Mouse (Mus musculus) frontal cortex, postnatal 10 days (tissue): ENCODE measurements around the gene Larp7.

Experiments
- DNase-seq, 2 experiments: peaks; one replicate each; pipeline ENCODE4 v3.0.0; 2022; ENCODE audit warnings: low spot score in 2 of 2, mixed read lengths in 1 of 2

Gene Larp7

DNA sequence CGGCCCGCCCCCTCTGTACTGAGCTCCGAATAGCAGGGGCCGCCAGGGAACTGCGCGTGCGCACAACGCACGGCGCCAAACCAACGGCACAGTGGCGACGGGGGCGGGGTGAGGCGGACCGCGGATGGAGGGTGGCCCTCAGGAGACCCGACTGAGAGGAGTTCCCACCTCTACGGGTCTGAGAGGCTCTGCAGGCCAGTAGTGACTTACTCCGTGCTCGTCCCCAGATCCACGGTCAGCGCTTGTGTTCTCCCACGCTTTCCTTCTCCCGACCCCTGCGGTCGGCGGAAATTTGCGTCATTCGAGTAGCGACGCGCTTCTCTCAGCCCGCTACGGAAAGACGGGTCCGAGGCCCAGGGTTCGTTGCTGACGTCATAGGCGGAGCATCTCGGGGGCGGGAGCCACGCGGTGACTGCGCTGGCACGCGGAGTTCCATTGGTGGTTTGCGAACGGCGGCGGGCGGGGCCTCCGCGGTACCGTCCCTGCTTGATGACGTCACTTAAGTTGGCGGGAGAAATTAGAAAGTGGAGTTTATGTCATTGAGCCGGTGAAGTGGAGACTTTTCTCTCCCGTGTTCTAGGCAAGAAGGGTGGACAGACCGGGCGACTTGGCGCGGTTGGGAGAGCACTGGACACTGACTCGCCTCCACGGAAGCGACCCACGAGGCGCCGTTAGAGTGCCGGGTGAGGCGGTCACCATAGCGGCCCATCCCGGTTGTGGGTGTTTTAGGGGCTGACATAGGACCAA is at the start of gene Larp7, which contains the start of gene Zgrf1:
TSS of gene Larp7 (minus strand) at position 377 of the 747 bp plus-strand sequence.
TSS of gene Zgrf1 (plus strand) at position 517 of the 747 bp plus-strand sequence.
- peak; percentile 99 for DNase-seq

DNA sequence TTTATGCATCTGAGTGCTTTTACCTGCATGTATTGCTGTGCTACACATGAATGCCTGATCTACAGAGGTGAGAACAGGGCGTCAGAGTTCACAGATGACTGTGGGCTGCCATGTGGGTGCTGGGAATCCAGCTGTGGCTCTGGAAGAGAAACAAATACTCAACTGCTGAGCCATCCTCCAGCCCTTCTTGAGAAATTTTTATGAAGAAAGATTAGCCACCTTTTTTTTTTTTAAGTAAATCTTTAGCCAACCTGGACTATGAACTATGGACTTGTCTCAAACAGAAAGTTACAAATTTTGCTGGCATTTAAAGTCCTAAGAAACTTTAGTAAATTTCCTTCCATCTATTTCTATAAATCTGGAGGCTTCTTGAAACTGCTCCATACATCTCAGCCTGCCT is 44.0 kb upstream of the Larp7 start:
- DNase-seq, result no peak

DNA sequence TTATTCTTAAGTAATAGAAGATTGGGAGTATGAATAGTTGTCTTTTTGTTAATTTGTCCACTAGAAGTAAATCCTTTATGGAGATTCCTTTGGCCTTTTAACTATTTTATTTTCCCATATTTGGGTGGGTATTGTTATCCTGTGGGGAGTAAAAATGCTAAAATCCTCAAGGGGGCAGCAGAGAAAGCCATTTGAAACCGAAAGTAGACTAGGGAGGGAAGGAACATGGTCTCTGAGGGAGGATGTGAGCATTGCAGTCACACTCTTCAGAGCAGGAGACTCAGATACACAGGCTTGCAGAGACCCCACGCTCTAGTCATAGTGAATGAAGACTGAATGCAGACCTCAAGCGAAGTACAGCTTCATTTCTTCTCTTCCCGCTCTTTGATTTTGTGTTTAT is 19.4 kb upstream of the Larp7 start:
- peak in 1 of 2 experiments; percentile 20 for DNase-seq

DNA sequence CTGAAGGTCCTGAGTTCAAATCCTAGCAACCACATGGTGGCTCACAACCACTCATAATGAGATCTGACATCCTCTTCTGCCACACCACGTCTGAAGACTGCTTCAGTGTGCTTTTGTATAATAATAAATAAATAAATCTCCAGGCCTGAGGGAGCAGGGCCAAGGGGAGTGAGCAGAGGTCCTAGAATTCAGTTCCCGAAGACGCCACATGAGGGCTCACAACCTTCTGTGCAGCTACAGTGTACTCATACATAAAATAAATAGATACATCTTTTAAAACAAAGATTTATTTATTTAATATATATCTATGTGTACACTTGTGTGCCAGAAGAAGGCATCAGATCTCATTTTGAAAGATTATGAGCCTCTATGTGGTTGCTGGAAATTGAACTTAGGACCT is 12.0 kb upstream of the Larp7 start:
- DNase-seq, result no peak

DNA sequence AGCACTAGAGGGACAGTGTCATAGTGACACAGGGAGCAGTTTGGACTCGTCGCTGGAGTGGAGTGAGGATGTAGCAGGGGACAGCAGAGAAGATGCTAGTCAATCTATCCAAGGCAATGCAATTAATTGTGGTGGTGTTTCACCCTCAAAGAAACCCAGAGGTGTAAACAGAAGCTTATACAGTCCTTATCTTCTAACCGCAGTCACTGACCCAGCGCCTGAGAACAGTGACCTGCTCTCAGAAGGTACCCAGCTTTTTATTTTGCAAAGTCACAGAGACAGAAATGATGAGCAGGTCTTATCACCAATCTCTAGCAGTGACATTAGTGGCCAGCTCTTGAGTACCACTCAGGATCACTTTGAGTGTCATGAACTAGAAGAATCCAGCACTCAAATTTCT is 9.8 kb upstream of the Larp7 start:
- no peak for DNase-seq

DNA sequence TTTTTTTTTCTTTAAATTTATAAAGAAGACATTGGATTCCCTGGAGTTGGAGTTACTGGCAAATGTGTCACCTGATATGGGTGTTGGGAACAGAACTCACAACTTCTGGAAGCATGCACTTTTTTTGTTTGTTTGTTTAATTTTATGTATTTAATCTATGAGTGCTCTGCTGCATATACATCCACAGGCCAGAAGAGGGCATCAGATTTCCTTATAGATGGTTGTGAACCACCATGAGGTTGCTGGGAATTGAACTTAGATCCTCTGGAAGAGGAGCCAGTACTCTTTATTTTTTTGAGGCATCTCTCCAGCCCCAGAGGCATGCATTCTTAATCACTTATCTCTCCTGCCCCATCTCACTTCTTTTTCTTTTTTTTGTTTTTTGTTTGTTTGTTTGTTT is 5.1 kb upstream of the Larp7 start:
- DNase-seq, result no peak

DNA sequence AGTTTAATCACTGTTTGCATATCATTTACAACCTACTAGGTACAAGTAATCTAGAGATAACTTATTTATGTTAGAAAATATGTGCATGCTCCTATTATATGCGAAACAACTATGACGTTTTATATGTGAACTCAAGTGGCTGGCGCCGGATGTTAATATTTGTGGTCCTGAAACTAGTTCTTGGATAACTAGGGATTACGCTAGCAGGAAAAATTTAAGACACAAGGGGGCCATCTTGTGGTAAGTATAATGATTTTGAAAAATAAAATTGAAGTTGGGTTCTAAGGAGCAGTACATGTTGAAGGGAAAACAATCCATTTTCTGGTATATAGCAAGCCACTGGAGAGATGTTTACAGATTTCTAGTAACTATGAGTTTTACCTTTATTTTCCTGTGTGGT is 1.6 kb upstream of the Larp7 start:
- DNase-seq, result no peak

DNA sequence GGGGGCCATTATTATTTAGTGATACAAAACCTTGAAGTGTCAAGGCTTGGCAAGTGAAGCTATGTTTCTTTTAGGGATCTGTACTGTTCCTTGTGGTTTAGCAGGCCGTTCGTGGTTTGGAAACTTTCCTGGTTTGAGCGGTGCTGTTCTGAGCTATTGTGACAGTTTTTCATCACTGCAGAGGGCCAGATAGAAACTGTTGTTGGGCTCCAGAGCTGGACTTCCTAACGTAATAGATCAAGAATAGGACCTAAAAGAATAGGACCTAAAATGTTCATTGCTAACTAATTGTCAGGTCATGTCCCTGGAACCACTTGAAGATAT is 533 bp upstream of the Larp7 start:
- no peak for DNase-seq

DNA sequence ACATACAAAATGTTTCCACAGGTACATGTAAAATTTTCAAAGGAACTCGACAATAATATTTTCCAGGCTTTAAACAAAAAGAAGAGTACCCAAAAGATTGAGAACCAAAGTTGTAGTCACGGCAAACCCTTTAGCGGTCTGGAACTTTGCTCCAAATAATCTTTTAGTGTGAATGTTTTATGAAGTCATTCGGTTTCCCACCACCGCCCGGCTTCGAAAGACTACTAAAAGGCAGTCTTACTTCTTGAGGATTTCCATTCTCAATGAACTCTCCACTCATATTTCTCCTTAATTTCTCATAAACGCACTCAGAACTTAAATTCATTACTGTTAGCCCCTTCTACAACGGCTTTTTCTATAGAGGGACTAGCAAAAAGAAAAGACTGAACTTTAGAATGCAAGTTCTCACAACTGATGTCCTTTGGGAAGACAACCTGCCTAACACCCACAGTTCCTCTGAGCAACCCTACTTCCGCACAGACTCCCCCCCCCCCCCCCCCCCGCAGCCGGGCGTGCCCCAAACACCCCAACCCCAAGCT is 646 bp downstream of the Larp7 start:
- no peak for DNase-seq

DNA sequence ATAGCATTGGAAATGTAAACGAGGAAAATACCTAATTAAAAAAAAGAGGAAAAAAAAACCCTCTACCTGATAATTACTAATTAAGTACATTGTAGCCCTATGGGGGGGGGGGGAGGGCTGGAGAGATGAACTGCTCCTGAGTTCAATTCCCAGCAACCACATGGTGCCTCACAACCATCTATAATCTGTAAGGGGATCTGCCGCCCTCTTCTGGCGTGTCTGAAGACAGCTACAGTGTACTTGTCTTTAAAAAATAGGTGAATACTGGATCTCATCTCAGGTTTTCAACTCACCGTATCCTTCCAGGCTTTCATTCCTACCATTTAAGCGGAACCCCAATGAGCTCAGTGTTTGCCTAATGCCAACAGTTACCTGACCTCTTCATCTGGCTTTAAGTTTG is 5.3 kb downstream of the Larp7 start:
- DNase-seq, result no peak

DNA sequence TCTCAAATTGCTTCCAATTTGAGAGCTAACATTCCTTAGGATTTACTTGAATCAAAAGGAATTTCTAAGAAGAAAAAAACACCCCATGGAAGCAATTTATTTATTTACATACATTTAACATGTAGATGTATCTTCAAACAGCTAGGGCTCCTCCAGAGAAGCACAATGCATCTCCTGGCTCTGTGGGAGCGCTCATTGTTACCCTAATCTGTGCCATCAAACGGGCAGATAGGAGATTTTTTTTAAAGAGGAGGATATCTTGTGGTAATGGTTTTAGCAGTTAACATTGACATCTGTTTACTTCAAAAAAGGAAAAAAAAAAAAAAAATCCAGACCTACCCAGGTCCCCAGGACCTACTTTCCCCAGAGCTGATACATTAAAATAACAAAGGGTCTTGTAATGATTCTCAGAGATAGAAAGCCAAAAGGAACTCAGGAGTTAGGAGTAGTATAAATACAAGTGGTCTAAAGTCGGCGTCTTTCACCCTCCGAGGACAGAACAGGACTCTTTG is 8.5 kb downstream of the Larp7 start:
- DNase-seq, result no peak

DNA sequence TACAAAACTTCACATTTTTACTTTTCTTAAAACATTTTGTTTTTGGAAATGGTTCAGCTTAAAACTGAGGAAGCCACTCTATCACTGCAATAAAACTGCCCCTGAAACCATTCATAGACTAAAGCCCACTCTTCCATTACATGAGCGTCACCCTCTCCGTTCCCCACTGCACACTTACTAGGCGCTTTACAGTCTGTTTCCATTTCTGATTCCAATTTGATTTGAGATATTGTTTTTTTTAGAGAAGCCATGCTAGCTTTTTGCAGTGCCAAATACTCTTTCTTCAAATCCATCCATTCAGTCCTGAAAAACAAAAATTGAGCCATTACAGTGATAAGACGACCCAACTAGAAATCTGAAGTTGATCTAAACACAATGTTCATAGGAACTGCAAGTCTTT is 9.2 kb downstream of the Larp7 start:
- no peak for DNase-seq

DNA sequence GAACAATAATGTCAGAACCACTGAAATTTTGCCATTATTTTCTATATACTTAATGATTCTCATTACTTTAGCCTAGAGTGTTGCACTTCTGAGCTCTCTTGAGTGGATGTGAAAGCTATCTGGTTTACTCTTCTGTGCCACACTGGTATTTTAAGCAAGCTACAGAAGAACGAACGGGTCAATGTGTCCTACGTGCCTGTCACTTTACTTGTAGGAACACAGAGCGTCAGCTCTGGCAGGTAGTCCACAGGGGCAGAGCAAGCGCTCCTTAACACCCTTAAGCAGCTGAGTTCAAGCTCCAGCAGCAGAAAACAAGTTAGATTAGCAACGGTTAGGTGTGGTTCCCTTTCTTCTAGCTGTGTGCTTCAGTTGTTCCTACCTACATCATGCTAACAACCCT is 14.0 kb downstream of the Larp7 start:
- no peak for DNase-seq

DNA sequence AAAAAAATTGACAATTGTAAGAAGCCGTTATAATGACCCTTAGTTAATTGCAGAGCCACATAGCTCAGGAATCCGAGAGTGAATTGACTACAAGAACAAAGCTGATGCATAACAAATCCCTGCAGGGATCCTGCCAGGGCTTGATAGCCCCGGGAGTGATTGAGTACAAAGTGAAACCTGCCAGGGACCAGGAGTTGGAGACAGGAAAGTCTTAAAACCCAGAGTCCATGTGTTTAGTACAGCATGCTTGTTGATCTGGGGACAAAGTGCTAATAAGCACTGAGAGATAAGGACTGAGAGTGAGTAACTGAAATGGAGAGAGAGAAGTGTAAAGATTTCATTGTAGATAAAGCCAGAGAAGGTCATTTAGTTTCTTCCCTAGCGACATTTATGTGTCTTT is 22.9 kb downstream of the Larp7 start:
- DNase-seq, result no peak

DNA sequence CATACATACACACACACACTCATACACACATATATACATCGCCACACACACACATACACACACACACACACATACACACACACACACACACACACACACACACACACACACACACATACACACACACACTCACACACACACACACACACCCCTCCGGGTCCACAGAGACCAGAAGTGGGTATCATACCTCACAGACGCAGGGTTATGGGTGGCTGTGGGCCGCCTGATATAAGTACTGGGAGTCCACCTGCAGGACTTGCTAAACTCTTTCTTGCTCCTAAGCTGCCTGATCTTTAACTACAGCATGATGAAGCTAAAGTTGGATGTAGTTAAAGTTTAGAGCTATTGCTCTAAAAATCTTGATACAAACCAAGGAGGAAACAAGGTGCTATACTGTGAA is 23.3 kb downstream of the Larp7 start:
- DNase-seq, result no peak

DNA sequence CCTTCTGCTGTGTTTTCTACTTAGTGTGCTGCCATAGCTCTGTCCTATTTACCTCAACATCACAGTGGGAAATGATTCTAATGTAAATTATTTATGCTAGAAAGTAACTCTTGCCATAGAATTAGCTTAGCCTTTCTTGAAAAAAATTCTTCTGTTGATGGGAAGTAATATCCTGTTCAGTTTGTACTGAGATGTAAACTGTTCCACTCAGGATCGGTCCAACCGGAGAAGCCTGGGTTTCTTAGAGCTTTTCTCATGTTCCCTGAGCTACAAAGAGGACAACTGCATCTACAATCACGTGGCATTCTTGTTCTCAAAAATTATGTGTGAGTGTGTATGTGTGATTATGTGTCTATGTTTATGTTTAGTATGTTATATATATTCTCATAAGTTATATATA is 23.9 kb downstream of the Larp7 start:
- DNase-seq, result no peak

DNA sequence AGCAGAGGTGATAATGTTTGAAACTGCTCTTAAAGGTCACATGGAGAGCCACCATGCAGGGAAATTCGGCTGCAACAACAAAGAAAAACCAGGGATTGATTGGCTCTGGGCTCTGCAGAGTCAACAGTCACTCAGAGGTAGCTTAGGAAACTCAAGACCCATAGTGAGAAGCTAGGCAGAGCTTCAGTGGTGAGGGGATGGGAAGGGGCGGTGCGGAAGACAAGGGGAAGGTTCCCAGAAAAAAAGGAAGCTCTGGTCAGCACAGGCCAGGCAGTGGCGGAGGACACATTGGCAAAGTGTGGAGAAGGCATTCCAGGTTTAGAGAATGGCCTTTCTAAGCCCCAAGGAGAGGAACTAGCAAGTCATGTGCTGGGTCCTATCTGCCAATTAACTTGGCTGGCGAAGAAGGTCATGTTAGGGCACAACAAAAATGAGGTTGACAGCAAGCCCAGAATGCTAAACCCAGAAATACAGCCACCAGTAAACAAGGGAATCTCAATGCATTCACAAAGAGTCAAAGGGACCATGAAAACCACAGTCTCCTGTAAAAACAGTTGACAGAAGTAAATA is 25.6 kb downstream of the Larp7 start:
- DNase-seq, result peak in 1 of 2 experiments; percentile 11

DNA sequence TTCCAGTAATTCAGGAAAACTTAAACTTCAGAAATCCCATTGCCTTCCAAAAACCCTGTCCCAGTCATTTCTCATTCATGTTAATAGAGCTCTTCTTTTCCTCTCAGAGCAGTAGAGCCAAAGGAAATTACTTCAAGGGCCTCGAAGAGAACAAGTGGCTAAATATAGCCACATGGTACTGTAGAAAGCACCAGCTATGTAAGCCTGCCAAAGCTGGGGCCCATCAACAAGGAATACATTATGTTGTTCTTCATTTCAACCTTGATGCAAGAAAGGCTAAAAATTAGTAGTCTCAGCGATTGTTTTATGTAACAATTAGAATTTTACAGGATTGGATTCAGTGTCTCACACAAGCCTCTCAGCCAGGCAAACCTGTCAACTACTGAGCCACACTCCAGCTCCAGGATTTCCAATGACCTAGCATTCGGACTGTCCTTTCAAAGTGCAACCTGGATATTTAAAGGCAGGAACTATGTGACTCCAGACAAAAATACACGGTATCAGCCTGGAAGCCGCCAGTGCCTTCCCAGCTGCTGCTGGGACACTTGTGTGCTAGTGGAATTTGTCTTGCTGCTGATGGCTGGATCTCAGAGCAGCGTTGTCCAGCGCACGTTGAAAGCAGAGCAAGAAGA is 27.8 kb downstream of the Larp7 start:
- DNase-seq, result no peak

DNA sequence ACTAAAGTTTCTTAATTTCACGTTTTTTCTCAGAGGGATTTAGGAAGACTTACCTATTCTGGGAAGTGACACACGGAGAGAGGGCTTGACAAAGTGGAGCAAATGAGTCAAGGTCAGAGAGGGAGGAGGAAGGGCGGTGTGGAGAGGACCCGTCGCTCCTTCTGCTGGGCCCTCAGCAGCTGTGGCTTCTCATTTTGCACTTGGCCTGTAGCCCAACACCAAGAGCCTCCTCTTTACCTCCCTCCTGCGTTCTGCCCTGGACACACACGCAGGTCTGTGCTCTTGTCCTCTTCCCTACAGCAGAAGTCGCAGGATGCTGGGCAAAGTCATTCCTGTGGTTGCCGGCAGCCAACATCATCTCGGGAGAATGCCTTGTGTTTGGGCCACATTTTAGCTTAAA is 32.0 kb downstream of the Larp7 start:
- no peak for DNase-seq

DNA sequence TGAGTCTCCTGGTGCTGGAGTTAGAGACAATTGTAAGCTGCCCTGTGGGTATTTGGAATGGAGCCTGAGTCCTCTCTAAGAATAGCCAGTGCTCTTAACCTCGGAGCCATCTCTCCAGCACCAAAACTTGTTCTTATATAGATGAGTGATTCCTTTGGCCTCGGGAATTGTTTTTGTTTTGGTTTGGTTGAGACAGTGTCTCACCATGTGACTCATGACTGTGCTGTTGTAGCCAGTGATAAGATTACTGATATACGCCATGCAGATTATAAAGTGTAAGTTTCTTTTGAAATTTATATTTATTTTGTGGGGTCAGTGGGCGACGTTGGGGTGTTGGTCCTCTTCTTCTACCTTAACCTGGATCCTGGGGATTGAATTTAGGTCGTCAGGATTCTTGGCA is 32.8 kb downstream of the Larp7 start:
- DNase-seq, result no peak

DNA sequence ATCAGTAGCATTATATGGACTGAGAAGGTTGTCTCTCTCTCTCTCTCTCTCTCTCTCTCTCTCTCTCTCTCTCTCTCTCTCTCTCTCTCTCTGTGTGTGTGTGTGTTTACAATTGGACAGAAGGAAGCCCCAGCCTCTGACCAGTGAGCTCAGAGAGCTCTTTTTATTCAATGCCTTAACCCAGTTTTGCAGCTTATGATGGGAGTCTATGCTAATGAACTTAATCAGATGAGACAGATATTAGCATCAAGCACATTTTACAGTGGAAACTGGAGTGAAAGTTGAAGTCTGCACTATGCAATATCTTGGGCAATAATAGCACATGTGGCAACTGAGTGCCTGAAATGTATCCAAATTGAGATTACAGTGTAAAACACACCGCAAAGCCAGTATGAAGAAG is 37.9 kb downstream of the Larp7 start:
- DNase-seq, result no peak

DNA sequence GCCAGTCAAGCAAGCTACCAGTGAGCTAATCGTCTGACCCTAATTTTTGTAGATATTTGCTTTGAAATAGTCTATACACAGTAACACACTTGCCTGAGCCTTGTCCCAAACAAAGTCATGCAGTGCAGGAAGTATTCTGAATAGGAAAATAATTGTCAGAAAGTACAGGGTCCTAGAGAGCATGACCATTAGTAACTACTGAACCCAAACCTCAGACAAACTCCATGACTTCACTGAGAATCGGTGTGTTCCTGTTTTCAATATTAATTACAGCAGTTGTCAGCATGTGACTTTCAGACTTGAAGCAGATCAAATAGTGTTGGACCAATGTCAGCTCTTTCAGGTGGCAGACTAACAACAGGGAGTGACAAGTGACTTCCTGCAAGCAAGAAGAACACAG is 39.5 kb downstream of the Larp7 start:
- no peak for DNase-seq

DNA sequence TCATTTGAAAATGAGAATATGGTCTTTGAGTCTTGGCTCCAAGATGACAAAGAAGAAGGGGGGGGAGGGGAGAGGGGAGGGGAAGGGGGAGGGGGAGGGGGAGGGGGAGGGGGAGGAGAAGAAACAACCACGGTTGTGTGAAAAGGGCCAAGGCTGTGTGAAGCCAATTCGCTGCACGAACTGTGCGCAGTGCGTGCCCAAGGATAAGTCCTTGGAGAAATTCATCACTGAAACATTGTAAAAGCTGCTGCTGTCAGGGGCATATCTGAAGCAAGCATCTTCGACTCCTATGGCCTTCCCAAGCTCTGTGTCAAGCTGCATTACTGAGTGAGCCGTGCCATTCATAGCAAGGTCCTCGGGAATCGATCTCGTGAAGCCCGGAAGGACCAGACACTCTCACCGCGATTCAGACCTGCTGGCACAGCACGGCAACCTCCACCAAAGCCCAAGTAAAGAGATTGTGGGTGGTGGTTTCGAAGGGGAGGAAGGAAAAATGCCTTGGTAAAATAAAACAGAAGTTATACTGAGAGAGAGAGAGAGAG is 40.3 kb downstream of the Larp7 start:
- DNase-seq, result no peak
